Mouse (Mus musculus): ENCODE data around the gene Pim3.

- TF ChIP-seq HCFC1 (IDR thresholded peaks at IDR 0.05; ENCODE audit: borderline replicate concordance, insufficient read depth, low read length) = no peak
- no peak for TF ChIP-seq ZNF384 (IDR thresholded peaks at IDR 0.05; ENCODE audit: low read depth, low read length)
- TF ChIP-seq ZC3H11A (IDR thresholded peaks at IDR 0.05; ENCODE audit: borderline replicate concordance, low read depth, low read length) = no peak
- TF ChIP-seq MAFK (IDR thresholded peaks at IDR 0.05; ENCODE audit: insufficient read depth, low read depth, low read length) = no peak
- TF ChIP-seq CHD2 (IDR thresholded peaks at IDR 0.05; ENCODE audit: low read depth, low read length) = no peak
Observed at GRCm38 (mm10) chr15:88839271-88839670, 22.7 kb upstream of the Pim3 start.

Data from ES-E14 (cell line).